Mouse (Mus musculus) liver, adult 2 months (tissue): ENCODE measurements at regions not wholly inside any gene's neighbourhood (a gene's known extent, or its start where the extent isn't known, plus 50 kb on each side); places are given as distances from the start of the nearest gene placed in this dataset.

Source experiments
- DNase-seq: peaks from one replicate; pipeline ENCODE4 v3.0.0-alpha.2; 2011; ENCODE audit warnings: low read depth, low spot score; ENCODE audit errors: extremely low read depth
- H3K27ac ChIP-seq: fragments of 200-500 bp; replicated peaks from 2 replicates; pipeline ENCODE4 v1.5.1; 2012; ENCODE audit warnings: low read depth, mild to moderate bottlenecking, control low read depth, inconsistent platforms, low read length; ENCODE audit not compliant: insufficient read depth
- H3K27me3 ChIP-seq: fragments of 200-500 bp; 2 replicates; pipeline ENCODE4 v1.6.1; 2012; ENCODE audit warnings: mild to moderate bottlenecking, moderate library complexity, low read length, inconsistent platforms; ENCODE audit not compliant: control insufficient read depth, insufficient read depth
- H3K36me3 ChIP-seq: fragments of 200-500 bp; 2 replicates; pipeline ENCODE4 v1.6.1; 2012; ENCODE audit warnings: low read length, inconsistent platforms; ENCODE audit not compliant: control insufficient read depth, insufficient read depth
- H3K4me1 ChIP-seq: fragments of 200-500 bp; 2 replicates; pipeline ENCODE4 v1.6.1; 2011; ENCODE audit warnings: low read length; ENCODE audit not compliant: control insufficient read depth, insufficient read depth
- H3K4me3 ChIP-seq: fragments of 200-500 bp; 2 replicates; pipeline ENCODE4 v1.5.1; 2011; ENCODE audit warnings: low read depth, mild to moderate bottlenecking, control low read depth, low read length, moderate library complexity; ENCODE audit not compliant: insufficient read depth
- H3K79me2 ChIP-seq: fragments of 200-500 bp; 2 replicates; pipeline ENCODE4 v1.6.1; 2012; ENCODE audit warnings: inconsistent platforms, mild to moderate bottlenecking, low read length, moderate library complexity; ENCODE audit not compliant: control insufficient read depth, insufficient read depth
- H3K9ac ChIP-seq: fragments of 200-500 bp; 2 replicates; pipeline ENCODE4 v1.6.1; 2012; ENCODE audit warnings: low read depth, mild to moderate bottlenecking, control low read depth, inconsistent platforms, low read length
- CTCF ChIP-seq: fragments of 200-500 bp; IDR thresholded peaks from 2 replicates; pipeline ENCODE4 v1.5.1; 2011; ENCODE audit warnings: low read depth, low read length, control low read depth
- POLR2A ChIP-seq: fragments of 200-500 bp; IDR thresholded peaks from 2 replicates; pipeline ENCODE4 v1.6.1; 2011; ENCODE audit warnings: low read length, control low read depth; ENCODE audit not compliant: insufficient read depth; ENCODE audit errors: extremely low read depth
- WGBS: fragments of 180-500 bp; shearing (Covaris S2); methylation state at CpG from one replicate; pipeline ENCODE4 v1.1.7; 2018; 5-methylcytosine and 5-hydroxymethylcytosine counted together

DNA sequence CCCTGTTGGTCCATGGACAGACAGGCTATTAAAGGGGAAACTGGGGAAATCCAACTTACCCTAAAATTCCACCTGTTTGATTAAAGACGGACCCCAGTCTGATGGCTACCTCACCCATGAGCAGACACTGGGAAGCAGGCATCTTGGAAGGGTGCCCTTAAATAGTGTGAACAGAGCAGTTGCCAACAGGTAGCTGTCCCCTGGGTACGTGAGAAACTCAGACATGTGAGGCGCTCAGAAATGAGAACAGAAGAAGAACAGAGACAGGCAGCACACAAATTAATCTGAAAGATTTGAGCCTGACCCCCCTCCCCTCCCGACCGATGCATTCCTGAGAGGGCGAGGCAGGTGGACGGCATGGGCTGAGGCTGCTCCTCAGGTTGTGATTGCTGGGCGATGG lies 135.7 kb upstream of the Azi2 start:
- H3K4me3 ChIP-seq: no peak overlapping the region
- no peak for TF ChIP-seq POLR2A
- TF ChIP-seq CTCF: no peak
- no peak for DNase-seq
- H3K36me3 ChIP-seq: no peaks in the 10 kb centered on the region
- H3K27ac ChIP-seq: no peak overlapping the region
- no peaks in the 10 kb centered on the region for H3K27me3 ChIP-seq
- WGBS: 93% methylated on average over 8 of the region's 8 CpGs
- no peaks in the 10 kb centered on the region for H3K79me2 ChIP-seq
- no peaks in the 10 kb centered on the region for H3K4me1 ChIP-seq
- no peak overlapping the region for H3K9ac ChIP-seq

DNA sequence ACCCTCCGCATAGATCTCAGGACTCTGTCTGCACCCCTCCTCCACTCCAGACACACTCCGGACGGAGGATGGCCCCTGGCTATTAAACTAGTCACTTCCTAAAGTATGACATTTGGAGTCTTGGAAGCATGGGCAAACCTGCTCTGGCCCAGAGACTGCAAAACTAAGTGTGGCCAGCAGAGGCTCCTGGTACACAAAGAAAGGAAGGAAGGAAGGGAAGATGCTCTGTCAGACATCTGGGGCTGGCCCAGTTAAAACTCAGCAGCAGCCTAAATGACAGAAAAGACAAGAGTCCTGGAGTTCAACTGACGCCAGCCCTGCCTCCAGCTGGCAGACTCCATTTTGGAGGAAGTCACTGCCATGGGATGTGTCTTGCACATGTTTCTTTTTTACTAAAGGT lies 137.3 kb upstream of the Azi2 start:
- TF ChIP-seq POLR2A (no peak), CTCF (peak; percentile 35; the same call in 1 of the 2 replicates)
- Histone ChIP-seq H3K79me2 (no peaks in the 10 kb centered on the region), H3K27me3 (no peaks in the 10 kb centered on the region), H3K4me3 (no peak overlapping the region), H3K36me3 (no peaks in the 10 kb centered on the region), H3K9ac (no peak overlapping the region), H3K27ac (no peak overlapping the region), H3K4me1 (no peaks in the 10 kb centered on the region)
- WGBS: 59% methylated on average over 4 of the region's 4 CpGs
- DNase-seq: no peak

DNA sequence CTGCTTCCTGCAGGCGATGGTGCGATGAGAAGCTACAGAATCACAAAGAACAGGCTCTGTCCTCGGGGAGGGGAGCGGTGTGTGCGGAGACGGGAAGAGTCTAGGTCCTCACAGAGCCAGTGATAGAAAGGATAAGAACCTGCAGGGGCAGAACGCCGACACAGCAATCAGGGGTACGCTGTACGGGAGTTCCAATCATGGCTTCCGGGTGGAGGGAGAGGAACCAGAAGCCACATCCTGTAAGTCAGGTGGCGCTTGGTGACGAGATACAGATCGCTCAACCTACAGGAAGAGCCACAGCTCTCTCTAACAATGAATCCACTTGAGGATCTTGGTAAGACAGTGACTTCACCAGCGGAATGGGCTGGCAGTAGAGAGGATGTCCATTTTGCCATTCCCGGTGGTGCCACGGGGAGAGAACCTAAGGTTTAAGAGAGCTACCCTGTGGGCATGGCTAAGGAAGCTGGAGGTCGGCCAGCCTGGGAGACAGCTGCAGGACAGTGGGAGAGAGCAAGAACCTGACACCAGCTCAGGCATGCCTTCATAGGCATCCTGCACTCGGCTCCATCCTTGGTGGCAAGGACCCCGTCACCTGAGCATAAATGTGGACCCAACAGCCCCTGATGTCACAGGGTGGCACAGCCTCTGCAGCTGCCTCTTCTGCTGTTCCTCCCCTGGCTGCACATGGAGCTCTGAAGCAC lies 137.9 kb upstream of the Azi2 start:
- no peaks in the 10 kb centered on the region for H3K4me1 ChIP-seq
- no peaks in the 10 kb centered on the region for H3K36me3 ChIP-seq
- peak; percentile 3 for DNase-seq
- H3K9ac ChIP-seq: no peak overlapping the region
- H3K4me3 ChIP-seq: no peak overlapping the region
- H3K79me2 ChIP-seq: no peaks in the 10 kb centered on the region
- no peak for TF ChIP-seq POLR2A
- TF ChIP-seq CTCF: no peak
- H3K27me3 ChIP-seq: no peaks in the 10 kb centered on the region
- H3K27ac ChIP-seq: no peak overlapping the region
- WGBS: 70% methylated on average over 20 of the region's 20 CpGs

DNA sequence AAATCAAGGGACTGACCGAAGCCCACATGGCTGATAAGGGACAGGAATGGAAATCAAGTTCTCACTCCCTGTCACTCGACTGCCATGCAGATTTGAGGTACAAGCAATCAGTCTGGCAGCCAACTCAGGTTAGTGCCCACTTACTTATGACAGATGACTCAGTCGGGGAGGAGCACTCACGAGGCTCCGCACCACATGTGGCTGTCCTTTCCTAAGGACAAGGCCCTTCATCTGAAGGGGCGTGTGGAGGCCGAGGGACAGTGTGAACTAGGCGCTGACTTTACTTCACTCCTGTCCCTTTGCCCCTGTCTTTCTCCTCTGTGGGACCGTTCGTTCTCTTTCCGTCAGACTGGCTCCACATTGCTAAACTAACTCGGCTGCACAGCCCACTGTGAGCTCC lies 139.7 kb upstream of the Azi2 start:
- no peak for DNase-seq
- no peaks in the 10 kb centered on the region for H3K79me2 ChIP-seq
- no peak for TF ChIP-seq CTCF
- TF ChIP-seq POLR2A: no peak
- no peaks in the 10 kb centered on the region for H3K36me3 ChIP-seq
- no peaks in the 10 kb centered on the region for H3K4me1 ChIP-seq
- 86% methylated on average over 12 of the region's 12 CpGs for WGBS
- no peak overlapping the region for H3K9ac ChIP-seq
- H3K27me3 ChIP-seq: no peaks in the 10 kb centered on the region
- no peak overlapping the region for H3K27ac ChIP-seq
- H3K4me3 ChIP-seq: no peak overlapping the region

DNA sequence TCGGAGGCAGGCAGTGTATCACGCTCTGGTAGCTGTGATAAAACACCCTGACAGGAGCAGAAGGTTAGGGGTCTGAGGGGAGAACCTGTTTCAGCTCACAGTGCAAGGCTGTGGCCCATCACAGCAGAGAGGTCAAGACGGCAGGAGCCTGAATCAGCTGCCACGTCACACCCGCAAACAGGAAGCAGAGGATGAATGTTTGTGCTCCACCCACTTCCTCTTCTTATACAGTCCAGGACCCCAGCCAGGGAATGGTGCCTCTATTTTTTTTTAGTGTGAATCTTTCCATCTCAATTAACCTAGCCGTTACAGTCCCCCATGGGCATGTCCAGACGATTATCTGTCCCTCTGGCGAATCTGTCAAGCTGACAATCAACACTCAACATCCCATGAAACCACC lies 143.8 kb upstream of the Azi2 start:
- Histone ChIP-seq H3K9ac (no peak overlapping the region), H3K79me2 (no peaks in the 10 kb centered on the region), H3K27ac (no peak overlapping the region), H3K27me3 (no peaks in the 10 kb centered on the region), H3K4me3 (no peak overlapping the region), H3K36me3 (no peaks in the 10 kb centered on the region), H3K4me1 (no peaks in the 10 kb centered on the region)
- no peak for TF ChIP-seq POLR2A
- no peak for TF ChIP-seq CTCF
- no peak for DNase-seq
- 70% methylated on average over 8 of the region's 8 CpGs for WGBS

DNA sequence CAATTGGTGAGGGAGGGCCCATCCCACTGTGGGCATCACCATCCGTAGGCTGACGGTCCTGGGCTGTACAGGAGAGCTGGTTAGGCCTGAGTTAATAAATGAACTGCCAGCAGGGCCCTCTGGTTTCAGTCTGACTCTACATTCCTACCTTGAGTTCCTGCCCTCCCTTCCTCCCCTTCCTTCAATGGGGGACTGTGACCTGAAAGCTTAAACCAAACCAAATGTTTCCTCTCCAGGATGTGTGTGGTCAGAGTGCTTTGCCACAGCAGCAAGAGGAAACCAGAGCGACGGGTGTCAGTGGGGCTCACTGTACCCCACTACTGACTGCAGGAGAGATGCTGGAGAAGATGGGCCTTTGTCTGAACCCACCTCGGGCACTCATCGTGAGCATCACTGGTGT lies 147.7 kb upstream of the Azi2 start:
- H3K27ac ChIP-seq: no peak overlapping the region
- H3K79me2 ChIP-seq: no peaks in the 10 kb centered on the region
- no peak overlapping the region for H3K4me3 ChIP-seq
- H3K4me1 ChIP-seq: no peaks in the 10 kb centered on the region
- 0 out of 2 replicates have a peak, but pooled peaks cover 2% of the 10 kb centered on the region for H3K27me3 ChIP-seq
- H3K9ac ChIP-seq: no peak overlapping the region
- WGBS: 79% methylated on average over 6 of the region's 6 CpGs
- TF ChIP-seq POLR2A (no peak), CTCF (no peak)
- H3K36me3 ChIP-seq: no peaks in the 10 kb centered on the region
- DNase-seq: peak; percentile 2
